Mouse (Mus musculus) CH12F3 (cell line): ENCODE results near the gene Sbno2.

ENCODE experiments used
- in situ Hi-C: fragments of 300-500 bp; cut with MboI; formaldehyde crosslinking; loops from 2 replicates; pipeline ENCODE4 v1.14.3; 2020; ENCODE audit warnings: low sequenced_read_pairs

The Sbno2 gene

DNA sequence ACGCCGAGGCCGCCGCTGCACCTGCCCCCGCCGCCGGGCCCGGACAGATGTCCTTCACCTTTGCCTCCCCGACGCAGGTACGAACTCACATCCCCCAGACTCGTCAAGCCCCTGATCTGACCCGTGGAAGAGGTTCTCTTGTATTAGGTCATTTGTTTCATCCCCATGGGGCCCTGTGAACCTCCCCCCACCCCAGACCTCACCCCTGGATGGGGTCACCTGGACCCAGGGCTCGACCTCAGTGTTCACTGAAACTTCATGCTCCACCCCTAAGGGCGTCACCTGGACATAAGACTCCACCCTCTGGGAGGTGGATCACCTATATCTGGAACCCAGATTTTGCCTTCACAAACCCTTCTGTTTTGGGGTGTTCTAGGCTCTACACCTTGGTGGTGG lies 37.2 kb upstream of the Sbno2 start:
- in situ Hi-C loops, result loop anchor here (10.0 kb wide), 1 partner anchor 158 kb away; the partner anchor contains the start of genes Cnn2 and Tmem259

DNA sequence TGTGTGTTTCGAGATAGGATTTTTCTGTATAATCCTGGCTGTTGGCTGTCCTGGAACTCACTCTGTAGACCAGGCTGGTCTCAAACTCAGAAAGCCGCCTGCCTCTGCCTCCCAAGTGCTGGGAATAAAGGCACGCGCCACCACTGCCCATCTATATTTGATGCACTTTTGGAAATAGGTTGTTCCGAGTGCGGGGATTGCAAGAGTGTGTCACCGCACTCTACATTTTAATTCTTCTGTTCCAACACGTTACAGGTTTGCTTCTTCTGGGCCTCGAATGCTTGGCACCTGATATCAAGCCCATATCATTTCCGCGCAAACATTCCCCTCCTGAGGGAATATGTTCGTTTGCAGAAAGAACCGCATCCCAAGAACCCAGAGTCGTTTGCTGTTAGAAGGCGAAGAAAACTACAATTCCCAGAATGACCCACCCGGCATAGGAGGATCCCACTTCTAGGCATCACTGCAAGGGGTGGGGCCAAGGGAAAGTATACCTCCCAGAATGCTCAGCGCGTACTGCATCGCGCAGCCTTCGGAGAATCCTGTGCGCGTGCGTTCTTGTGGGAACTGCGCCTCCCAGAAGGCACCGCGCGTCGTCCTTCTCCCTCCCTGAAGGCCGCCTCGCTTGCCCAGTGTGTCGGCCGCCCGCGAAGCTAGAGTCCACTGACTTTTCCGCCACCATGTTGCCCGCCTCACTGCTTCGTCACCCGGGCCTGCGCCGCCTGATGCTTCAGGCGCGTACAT lies 36.6 kb upstream of the Sbno2 start:
- in situ Hi-C loops, result loop anchor here (10.0 kb wide), 1 partner anchor 157 kb away; the partner anchor contains the start of genes Cnn2 and Tmem259

DNA sequence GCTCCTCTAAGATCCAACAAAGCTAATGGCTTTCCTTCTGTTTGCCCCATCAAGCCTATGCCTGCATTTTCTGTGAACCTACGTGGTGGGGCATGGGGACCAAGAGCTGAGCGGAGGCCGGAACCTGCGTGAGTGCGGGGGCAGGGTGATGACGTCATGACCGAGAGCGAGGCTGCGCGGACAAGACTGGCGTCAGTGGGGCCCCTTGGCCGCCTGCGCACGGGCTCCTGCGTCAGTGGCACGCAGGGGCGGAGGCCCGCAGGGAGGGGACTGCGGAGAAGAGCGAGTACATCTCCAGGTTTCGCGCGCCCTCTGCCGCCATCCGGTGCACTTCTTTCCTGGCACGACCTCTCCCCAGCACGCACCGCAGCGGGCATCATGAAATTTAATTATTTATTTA lies 35.9 kb upstream of the Sbno2 start:
- in situ Hi-C loops, result loop anchor here (10.0 kb wide), 1 partner anchor 156 kb away; the partner anchor contains the start of genes Cnn2 and Tmem259

DNA sequence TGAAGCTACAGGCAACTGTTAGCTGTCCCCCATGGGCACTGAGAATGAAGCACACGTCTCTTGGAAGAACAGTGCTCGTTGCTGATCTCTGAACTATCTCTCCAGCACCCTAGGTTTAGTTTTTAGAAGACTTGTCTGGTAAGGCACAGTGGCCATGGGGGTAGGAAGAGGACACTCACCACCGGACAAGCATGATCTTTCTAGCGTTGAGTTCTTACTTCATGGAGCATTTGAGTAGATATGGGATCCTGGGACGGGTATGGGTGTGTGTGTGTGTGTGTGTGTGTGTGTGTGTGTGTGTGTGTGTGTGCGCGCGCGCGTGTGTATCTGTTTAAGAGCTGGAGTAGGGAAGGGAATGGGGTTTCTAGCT lies 35.3 kb upstream of the Sbno2 start, which contains the start of gene Cbarp:
TSS of gene Cbarp (minus strand) at position 170 of the 370 bp plus-strand sequence.
- in situ Hi-C loops, result loop anchor here (10.0 kb wide), 1 partner anchor 156 kb away; the partner anchor contains the start of genes Cnn2 and Tmem259

DNA sequence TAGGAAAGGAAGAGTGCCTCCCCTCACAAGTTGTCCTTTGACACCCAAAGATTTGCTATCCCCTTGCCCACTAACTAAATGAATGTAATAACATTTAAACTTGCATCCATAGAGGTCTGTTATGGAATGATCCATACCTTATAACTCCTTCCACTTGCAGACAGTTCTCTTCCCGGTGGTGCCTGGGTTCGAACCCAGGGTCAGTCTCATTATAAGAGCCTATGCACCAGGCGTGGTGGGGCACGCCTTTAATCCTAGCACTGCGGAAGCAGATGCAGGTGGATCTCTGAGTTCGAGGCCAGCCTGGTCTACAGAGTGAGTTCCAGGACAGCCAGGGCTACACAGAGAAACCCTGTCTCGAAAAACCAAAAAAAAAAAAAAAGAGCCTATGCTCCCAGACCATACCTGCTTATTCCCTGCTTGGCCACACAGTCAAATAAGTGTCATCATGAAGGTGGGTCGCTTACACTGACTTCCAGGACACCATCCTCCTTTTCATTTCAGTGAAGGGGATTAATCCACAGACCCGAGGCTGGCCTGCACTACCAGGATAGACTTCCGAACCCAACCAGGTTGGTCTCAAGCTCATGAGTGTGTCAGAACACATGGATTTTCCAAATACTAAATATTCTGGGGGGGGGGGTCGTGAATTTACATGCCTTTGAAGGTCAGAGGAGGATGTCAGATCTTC lies 34.7 kb upstream of the Sbno2 start:
- in situ Hi-C loops, result loop anchor here (10.0 kb wide), 1 partner anchor 155 kb away; the partner anchor contains the start of genes Cnn2 and Tmem259

DNA sequence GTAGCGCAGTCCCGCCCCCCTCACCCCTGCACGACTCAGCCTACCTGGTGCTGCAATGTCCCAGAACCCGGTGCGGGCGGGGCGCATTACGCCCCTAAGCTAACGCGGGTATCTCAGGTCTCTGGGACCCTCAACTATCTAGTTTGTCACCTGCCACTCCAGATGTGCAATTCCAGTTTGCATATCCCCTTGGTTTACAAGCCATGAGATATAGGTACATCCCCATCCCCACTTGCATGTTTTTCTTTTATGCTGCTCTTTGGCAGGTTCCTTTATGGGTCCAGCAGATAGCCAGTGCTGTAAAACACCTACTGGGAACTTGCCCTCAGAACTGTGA lies 34.0 kb upstream of the Sbno2 start:
- in situ Hi-C loops, result no loop called here

DNA sequence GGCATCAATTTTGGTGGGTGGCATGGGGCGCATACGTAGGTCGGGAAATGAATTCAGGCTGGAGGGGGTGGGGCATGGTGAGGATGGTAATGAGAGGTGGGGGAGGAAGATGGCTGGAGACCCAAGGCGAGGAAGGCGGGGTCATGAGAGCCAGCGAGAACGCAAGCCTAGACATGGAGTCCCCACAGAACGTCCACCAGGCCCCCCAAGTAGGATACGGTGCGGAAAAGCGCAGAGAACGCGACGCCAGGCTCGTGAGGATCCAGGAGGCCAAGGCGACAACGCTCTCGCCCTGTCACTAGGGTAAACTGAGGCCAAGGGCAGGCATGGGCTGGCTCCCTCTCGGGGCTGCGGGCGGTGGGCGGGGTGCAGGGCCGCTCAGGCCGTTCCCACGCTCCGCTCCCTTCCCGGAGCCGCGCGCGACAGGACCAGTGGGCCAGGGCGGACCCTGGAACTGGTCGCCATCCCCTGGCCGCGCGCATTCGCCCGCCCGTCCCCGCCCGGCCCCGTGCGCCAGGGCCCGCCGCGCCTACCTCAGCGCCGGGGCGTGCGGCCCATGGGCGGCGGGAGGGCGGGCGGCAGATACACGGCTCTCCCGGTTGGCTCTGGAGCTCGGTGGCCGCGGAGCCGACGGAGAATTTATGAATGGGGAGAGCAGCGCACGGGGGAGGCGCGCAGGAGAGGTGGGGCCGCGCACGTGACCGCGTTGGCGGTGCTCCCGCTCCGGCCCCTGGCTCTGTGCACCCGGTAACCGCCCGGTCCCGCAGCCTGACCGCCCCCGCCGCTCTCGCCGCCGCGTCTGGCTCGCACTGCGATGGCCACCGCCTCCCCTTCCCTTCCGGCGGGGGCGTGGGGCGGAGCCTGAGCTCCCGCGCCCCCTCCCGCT lies 33.4 kb upstream of the Sbno2 start, which contains the start of gene Atp5d:
TSS of gene Atp5d (plus strand) at position 80 of the 886 bp plus-strand sequence.
- in situ Hi-C loops, result no loop called here

DNA sequence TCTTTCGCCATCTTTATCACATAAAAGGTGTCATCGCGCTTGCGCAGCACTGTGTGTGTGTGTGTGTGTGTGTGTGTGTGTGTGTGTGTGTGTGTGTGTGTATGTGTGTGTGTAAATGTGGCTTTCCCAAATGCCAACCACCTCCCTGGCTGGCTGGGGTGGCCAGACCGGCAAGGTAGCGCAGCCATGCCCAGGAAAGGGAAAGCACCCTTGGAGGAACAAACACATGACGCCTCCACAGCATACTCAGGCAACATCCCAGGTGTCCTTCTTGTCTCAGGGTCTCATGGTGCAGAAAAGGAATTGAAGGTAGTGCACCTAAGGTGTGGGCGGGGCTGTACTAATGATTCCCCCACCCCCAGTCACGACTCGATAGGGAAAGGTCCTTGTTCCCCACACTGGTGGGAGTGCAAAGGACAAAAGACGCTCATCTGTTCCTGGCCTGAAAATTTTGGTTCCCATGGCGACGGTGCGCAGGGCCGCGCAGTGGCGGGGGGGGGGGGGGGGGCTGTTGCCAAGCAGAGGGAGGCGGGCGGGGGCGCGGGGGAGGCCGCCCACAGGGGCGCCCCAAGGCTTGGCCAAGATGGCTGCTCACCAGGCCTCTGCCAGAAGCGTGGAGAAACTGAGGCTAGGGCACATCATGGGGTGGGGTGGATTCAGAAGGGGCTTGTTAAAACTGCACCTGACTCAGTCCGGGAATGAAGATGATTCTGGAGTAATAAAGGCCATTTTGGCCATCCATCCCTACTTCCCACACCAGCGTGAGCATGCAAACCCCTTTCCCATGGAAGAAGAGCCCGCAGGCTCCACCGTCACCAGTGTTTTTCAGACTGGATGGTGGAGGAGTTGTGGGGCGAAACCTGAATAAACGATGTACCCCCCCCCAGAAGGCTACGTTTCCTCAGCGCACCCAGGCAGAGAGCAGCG lies 32.5 kb upstream of the Sbno2 start:
- in situ Hi-C loops, result no loop called here

GRCm38 (mm10) chr10:80136952-80137625 lies 31.7 kb upstream of the Sbno2 start:
- in situ Hi-C loops, result no loop called here

DNA sequence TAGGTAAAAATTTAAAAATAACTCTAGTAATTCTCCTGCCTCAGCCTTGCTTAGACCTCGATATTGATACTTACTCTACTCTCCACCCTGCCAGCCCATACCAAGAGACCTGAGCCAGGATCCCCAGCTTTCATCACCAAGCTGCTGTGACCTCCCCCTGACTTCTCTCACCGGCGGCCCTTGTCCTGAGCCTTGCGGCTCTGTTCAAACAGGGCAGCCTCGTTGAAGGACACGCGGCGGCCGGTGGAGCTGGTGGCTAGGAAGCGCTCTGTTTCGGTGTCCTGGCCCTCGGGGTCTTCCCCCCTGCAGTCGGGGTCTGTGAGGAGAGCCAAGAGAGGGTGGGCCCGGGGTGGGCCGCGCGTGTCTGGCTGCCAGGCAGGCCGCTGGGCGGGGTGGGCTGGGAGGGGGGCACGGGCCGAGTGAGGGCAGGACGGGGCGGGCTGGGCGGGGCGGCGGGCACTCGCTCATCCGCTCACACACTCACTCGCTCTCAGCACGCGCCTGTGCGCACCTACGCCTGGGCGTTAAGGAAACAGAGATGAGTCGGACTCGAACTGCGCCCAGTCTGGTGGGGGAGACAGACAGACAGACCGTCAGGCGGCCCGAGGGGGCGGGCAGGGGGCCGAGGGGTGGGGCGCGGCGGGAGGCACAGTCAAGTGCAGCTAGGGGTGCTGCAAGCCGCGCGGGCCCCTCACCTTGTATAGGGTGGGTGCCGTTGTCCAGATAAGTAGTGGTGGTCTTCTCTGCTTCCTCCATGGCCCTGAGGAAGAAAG lies 31.0 kb upstream of the Sbno2 start:
- in situ Hi-C loops, result no loop called here

DNA sequence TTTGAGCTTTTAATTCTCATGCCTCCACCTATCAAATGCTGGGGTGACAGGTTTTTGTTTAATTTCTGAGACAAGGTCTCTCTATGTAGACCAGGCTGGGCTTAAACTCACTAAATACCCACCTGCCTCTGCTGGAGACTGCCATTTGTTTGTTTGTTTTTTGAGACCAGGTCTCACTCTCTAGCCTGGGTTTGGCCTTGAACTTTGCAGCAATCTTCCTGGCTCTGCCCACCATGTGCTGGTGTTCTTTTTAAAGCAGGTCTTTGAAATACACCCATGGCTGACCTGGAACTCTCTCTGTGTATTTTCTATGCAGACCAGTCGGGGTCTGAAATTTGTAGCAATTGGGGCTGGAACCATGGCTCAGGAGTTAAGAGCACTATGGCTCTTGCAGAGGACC lies 30.3 kb upstream of the Sbno2 start:
- in situ Hi-C loops, result no loop called here

GRCm38 (mm10) chr10:80135161-80135560 lies 29.8 kb upstream of the Sbno2 start:
- in situ Hi-C loops, result no loop called here

- in situ Hi-C loops, result no loop called here
Observed at GRCm38 (mm10) chr10:80134421-80134820, 29.1 kb upstream of the Sbno2 start.

- in situ Hi-C loops, result no loop called here
Observed at GRCm38 (mm10) chr10:80133226-80133849, 28.0 kb upstream of the Sbno2 start.

- in situ Hi-C loops, result no loop called here
Observed at GRCm38 (mm10) chr10:80131952-80132350, 26.6 kb upstream of the Sbno2 start.

- in situ Hi-C loops, result no loop called here
Observed at GRCm38 (mm10) chr10:80131316-80131951, 26.1 kb upstream of the Sbno2 start.

- in situ Hi-C loops, result no loop called here
Observed at GRCm38 (mm10) chr10:80130403-80131031, 25.1 kb upstream of the Sbno2 start.
